Mouse (Mus musculus): Measurements from ENCODE around the gene Rap1a. TPM values are rescaled to one million over a fixed set of nuclear protein-coding genes. Genes with fewer than 3 reads are reported as not detected.
"Not testable (repeated sequence)": the region's sequence is repeated elsewhere in the genome, so short reads cannot be mapped to it uniquely, and the experiment has no call there.

Rap1a gene
- polyA plus RNA-seq, 1 experiment: 257 TPM

DNA sequence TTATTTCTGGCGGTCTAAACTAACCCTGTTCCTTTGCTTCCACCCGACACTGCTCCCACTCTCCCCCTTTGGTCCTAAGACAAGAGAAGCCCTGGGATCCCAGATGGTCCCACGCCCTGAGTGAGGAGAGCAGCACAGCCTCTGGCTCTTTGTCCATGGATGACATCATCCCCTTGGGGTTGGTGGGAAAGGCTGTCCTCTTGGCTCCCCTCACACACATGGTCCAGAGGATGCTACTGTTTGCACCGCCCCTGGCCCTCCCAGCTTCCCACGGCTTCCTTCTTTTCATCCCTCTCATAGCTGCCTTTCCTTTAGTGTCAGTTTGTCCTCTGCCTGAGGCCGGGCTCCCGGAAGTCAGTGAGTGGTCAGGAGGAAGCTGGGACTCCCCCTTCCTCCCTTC is 89.4 kb downstream of the Rap1a start:
- peaks cover 21% of the 10 kb centered on the region for H3K4me1 ChIP-seq (ENCODE audit: control insufficient read depth, insufficient read depth, low read length)
- no peak overlapping the region for H3K27ac ChIP-seq (ENCODE audit: insufficient read depth, low read depth, low read length)
- TF ChIP-seq CTCF (IDR thresholded peaks at IDR 0.05; ENCODE audit: low read depth, low read length) (no peak), POLR2A (IDR thresholded peaks at IDR 0.05; ENCODE audit: borderline replicate concordance, low read depth, low read length) (no peak)
- no peak overlapping the region for H3K4me3 ChIP-seq (ENCODE audit: insufficient read depth, low read length)

DNA sequence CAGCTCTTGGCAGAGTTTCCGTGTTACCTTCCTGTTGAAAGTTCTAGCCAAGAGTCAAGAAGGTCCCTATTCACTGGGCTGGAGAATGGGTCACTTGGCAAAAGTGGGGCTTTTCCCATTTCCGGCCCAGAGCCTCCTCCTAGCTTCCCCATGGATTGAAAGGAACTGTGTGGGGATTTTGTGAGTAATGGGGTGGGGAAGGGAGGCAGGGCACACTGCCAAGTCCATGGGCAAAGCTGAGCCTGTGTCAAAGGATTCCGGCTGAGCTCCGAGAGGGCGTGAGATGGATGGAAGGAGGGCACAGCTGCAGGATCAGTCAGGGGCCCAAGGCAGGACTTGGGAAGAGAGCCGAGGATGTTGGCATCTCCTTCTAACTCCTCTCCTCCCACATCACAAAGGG is 90.9 kb downstream of the Rap1a start:
- Histone ChIP-seq H3K4me1 (ENCODE audit: control insufficient read depth, insufficient read depth, low read length) (peaks cover 23% of the 10 kb centered on the region), H3K27ac (ENCODE audit: insufficient read depth, low read depth, low read length) (no peak overlapping the region), H3K4me3 (ENCODE audit: insufficient read depth, low read length) (no peak overlapping the region)
- TF ChIP-seq CTCF (IDR thresholded peaks at IDR 0.05; ENCODE audit: low read depth, low read length): no peak
- TF ChIP-seq POLR2A (IDR thresholded peaks at IDR 0.05; ENCODE audit: borderline replicate concordance, low read depth, low read length): no peak

GRCm38 (mm10) chr3:105707590-105707989 is 93.5 kb downstream of the Rap1a start:
- TF ChIP-seq POLR2A (IDR thresholded peaks at IDR 0.05; ENCODE audit: borderline replicate concordance, low read depth, low read length): no peak
- TF ChIP-seq CTCF (IDR thresholded peaks at IDR 0.05; ENCODE audit: low read depth, low read length): no peak
- H3K4me3 ChIP-seq (ENCODE audit: insufficient read depth, low read length): no peak overlapping the region
- H3K27ac ChIP-seq (ENCODE audit: insufficient read depth, low read depth, low read length): no peak overlapping the region
- H3K4me1 ChIP-seq (ENCODE audit: control insufficient read depth, insufficient read depth, low read length): peaks cover 25% of the 10 kb centered on the region

DNA sequence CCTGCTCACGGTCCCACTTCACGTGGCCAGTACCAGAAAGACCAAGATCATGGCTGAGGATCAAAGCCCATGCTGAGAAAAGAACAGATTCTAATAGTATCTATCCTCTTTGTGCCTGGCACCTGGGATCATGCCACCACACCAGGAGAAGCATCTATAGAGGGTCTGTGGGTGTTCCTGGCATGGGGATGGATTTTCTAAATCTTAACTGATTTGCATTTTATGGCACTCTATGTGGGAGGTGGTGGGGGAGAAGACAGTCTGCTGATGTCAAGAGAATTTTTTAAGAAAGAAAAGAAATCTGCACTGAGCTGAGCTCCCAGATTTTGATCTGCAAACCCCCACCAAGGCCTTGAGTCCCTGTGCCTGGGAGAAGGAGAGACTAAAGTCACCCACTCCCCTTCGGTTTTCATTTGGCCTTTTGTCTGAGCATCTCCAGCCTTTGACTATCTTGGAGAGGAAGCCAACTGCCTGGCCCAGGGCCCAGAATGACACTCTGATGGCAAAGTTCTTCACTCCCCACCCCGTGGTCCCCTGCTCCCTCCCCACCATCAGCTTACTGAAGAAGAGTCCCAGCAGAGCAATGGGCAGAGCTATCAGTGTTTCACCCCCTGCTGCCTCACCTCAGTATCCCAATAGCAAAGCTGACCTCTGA is 94.6 kb downstream of the Rap1a start:
- TF ChIP-seq POLR2A (IDR thresholded peaks at IDR 0.05; ENCODE audit: borderline replicate concordance, low read depth, low read length) (no peak), CTCF (IDR thresholded peaks at IDR 0.05; ENCODE audit: low read depth, low read length) (no peak)
- no peak overlapping the region for H3K27ac ChIP-seq (ENCODE audit: insufficient read depth, low read depth, low read length)
- H3K4me3 ChIP-seq (ENCODE audit: insufficient read depth, low read length): no peak overlapping the region
- peaks cover 24% of the 10 kb centered on the region for H3K4me1 ChIP-seq (ENCODE audit: control insufficient read depth, insufficient read depth, low read length)

GRCm38 (mm10) chr3:105705561-105705960 is 95.6 kb downstream of the Rap1a start:
- no peak overlapping the region for H3K27ac ChIP-seq (ENCODE audit: insufficient read depth, low read depth, low read length)
- TF ChIP-seq CTCF (IDR thresholded peaks at IDR 0.05; ENCODE audit: low read depth, low read length): no peak
- no peak for TF ChIP-seq POLR2A (IDR thresholded peaks at IDR 0.05; ENCODE audit: borderline replicate concordance, low read depth, low read length)
- H3K4me1 ChIP-seq (ENCODE audit: control insufficient read depth, insufficient read depth, low read length): peaks cover 24% of the 10 kb centered on the region
- peak overlapping the region; percentile 69 for H3K4me3 ChIP-seq (ENCODE audit: insufficient read depth, low read length)

GRCm38 (mm10) chr3:105705061-105705549 is 96.0 kb downstream of the Rap1a start:
- TF ChIP-seq POLR2A (IDR thresholded peaks at IDR 0.05; ENCODE audit: borderline replicate concordance, low read depth, low read length) (no peak), CTCF (IDR thresholded peaks at IDR 0.05; ENCODE audit: low read depth, low read length) (no peak)
- H3K4me1 ChIP-seq (ENCODE audit: control insufficient read depth, insufficient read depth, low read length): peaks cover 20% of the 10 kb centered on the region
- H3K27ac ChIP-seq (ENCODE audit: insufficient read depth, low read depth, low read length): no peak overlapping the region
- peak overlapping the region; percentile 69 for H3K4me3 ChIP-seq (ENCODE audit: insufficient read depth, low read length)

DNA sequence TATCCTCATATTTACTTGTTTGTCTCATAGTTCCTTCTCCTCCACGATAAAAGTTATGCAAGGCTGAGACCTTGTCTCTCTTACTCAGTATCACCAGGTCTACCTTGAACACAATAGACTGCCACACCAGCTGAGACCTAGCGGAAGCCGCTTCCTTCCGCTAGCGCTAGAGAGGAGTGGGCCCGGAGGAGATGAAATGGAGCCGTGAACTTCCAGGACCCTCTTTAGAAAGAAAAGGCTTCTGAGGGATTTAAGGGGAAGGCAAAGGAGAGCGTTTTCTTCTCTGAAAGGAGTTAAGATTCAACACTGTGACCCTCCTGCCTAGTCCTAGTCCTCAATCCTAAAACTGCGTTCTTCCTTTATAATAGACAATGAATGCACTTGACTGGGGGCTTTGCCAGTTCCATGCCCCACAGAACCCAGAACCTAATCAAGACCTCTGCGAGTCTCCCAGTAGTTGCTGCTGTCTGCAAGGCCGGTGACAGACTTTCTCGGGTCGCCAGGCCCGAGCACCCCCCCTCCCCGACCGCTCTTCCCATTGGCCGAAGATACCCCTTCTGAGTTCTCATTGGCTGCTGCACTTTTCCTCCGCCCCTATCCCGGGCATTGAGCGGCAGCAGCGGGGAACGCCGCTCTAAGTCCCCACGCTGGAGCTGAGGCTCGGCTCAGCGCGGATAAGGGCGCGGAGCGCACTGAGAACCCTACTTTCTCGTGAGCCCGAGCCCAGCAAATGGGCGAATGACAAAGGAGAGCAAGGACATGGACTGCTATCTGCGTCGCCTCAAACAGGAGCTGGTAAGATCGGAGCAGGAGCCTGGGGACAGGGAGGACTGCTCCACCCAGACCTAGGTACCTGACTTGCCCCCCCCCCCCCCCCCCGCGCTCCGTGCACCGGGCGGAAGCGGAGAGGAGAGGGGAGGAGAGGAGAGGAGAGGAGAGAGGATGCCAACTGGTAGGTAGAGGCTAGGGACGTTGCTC is 96.8 kb downstream of the Rap1a start, which contains the start of gene Inka2:
TSS of gene Inka2 (plus strand) at position 569 of the 978 bp plus-strand sequence.
- peaks cover 12% of the 10 kb centered on the region for H3K4me1 ChIP-seq (ENCODE audit: control insufficient read depth, insufficient read depth, low read length)
- TF ChIP-seq POLR2A (IDR thresholded peaks at IDR 0.05; ENCODE audit: borderline replicate concordance, low read depth, low read length): no peak
- no peak for TF ChIP-seq CTCF (IDR thresholded peaks at IDR 0.05; ENCODE audit: low read depth, low read length)
- peak within 1 kb of the TSS; percentile 69 for H3K4me3 ChIP-seq (ENCODE audit: insufficient read depth, low read length)
- H3K27ac ChIP-seq (ENCODE audit: insufficient read depth, low read depth, low read length): no peak within 1 kb of the TSS

DNA sequence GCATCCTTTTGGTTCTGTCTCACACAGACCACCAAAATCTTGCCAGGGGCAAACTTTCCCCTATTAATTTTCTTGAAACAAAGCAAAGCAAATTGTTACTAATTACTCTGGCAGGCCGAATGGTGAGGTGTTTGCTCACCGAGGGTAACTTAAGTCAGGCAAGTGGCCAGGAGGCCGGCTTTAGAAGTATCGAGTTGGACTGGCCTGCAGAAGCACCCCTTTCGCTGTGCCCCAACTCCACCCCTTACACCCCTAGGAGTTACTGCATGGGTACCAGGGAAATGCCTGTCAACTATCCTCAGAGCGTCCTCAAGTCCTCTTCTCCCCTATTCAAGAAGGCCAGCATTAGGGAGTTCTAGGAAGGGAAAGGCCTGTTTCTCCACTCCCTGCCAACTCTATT is 97.6 kb downstream of the Rap1a start:
- Histone ChIP-seq H3K4me1 (ENCODE audit: control insufficient read depth, insufficient read depth, low read length) (0 out of 2 replicates have a peak, but pooled peaks cover 9% of the 10 kb centered on the region), H3K27ac (ENCODE audit: insufficient read depth, low read depth, low read length) (no peak overlapping the region), H3K4me3 (ENCODE audit: insufficient read depth, low read length) (no peak overlapping the region)
- TF ChIP-seq POLR2A (IDR thresholded peaks at IDR 0.05; ENCODE audit: borderline replicate concordance, low read depth, low read length) (no peak), CTCF (IDR thresholded peaks at IDR 0.05; ENCODE audit: low read depth, low read length) (no peak)

GRCm38 (mm10) chr3:105701399-105701798 is 99.7 kb downstream of the Rap1a start:
- 0 out of 2 replicates have a peak, but pooled peaks cover 5% of the 10 kb centered on the region for H3K4me1 ChIP-seq (ENCODE audit: control insufficient read depth, insufficient read depth, low read length)
- H3K4me3 ChIP-seq (ENCODE audit: insufficient read depth, low read length): no peak overlapping the region
- no peak overlapping the region for H3K27ac ChIP-seq (ENCODE audit: insufficient read depth, low read depth, low read length)
- no peak for TF ChIP-seq CTCF (IDR thresholded peaks at IDR 0.05; ENCODE audit: low read depth, low read length)
- no peak for TF ChIP-seq POLR2A (IDR thresholded peaks at IDR 0.05; ENCODE audit: borderline replicate concordance, low read depth, low read length)

DNA sequence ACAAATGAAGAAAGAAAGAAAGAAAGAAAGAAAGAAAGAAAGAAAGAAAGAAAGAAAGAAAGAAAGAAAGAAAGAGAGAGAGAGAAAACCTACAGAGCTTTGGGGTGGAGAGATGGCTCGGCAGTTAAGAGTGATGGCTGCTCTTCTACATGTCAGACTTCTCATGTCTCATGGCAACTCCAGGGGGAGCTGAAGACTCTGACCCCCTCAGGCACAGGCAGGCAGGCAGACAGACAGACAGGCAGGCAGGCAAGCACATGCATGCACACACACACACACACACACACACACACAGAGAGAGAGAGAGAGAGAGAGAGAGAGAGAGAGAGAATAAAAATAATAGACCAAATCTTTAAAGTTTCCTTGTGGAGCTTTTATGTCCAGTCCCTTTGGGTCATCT is 100.3 kb downstream of the Rap1a start:
- not testable (repeated sequence) for H3K4me1 ChIP-seq (ENCODE audit: control insufficient read depth, insufficient read depth, low read length); H3K4me3 ChIP-seq (ENCODE audit: insufficient read depth, low read length); H3K27ac ChIP-seq (ENCODE audit: insufficient read depth, low read depth, low read length)
